Mouse (Mus musculus): Measurements from ENCODE around the gene Zfp385a. TPM values are rescaled to one million over a fixed set of nuclear protein-coding genes. Genes with fewer than 3 reads are reported as not detected.

The Zfp385a gene
- 10 to 100 TPM; 47.5 to 51.2 TPM for total RNA-seq (2021)

GRCm38 (mm10) chr15:103339961-103340337 is at the start of gene Zfp385a:
Zfp385a (minus strand) TSS chr15:103340093.
- intact Hi-C loops (cut with DNase I) = no loop called here
- DNase-seq (ENCODE audit: extremely low spot score in 1 of 2, low spot score in 2 of 2) = peak in 1 of 2 experiments; percentile 85

GRCm38 (mm10) chr15:103388556-103389145 is 48.8 kb upstream of the Zfp385a start:
- intact Hi-C loops (cut with DNase I) = loop anchor here (5.0 kb wide), 1 partner anchor 41 kb away; no protein-coding TSS in a partner anchor
- no peak for DNase-seq (ENCODE audit: extremely low spot score in 1 of 2, low spot score in 2 of 2)

- intact Hi-C loops (cut with DNase I) = no loop called here
- peak in 1 of 2 experiments; percentile 81 for DNase-seq (ENCODE audit: extremely low spot score in 1 of 2, low spot score in 2 of 2)
Observed at GRCm38 (mm10) chr15:103383771-103384488, 44.0 kb upstream of the Zfp385a start.

- intact Hi-C loops (cut with DNase I) = no loop called here
- DNase-seq (ENCODE audit: extremely low spot score in 1 of 2, low spot score in 2 of 2) = peak in 1 of 2 experiments; percentile 68
Observed at GRCm38 (mm10) chr15:103382795-103383406, 43.0 kb upstream of the Zfp385a start.

GRCm38 (mm10) chr15:103382075-103382474 is 42.2 kb upstream of the Zfp385a start:
- intact Hi-C loops (cut with DNase I) = no loop called here
- no peak for DNase-seq (ENCODE audit: extremely low spot score in 1 of 2, low spot score in 2 of 2)

GRCm38 (mm10) chr15:103378665-103379356 is 38.9 kb upstream of the Zfp385a start:
- intact Hi-C loops (cut with DNase I) = no loop called here
- DNase-seq (ENCODE audit: extremely low spot score in 1 of 2, low spot score in 2 of 2) = no peak

GRCm38 (mm10) chr15:103377752-103378664 is 38.1 kb upstream of the Zfp385a start:
- no peak for DNase-seq (ENCODE audit: extremely low spot score in 1 of 2, low spot score in 2 of 2)
- intact Hi-C loops (cut with DNase I) = no loop called here

- DNase-seq (ENCODE audit: extremely low spot score in 1 of 2, low spot score in 2 of 2) = no peak
Observed at GRCm38 (mm10) chr15:103376837-103377269, 37.0 kb upstream of the Zfp385a start.

GRCm38 (mm10) chr15:103375112-103375800 is 35.4 kb upstream of the Zfp385a start:
- intact Hi-C loops (cut with DNase I) = no loop called here

More at GRCm38 (mm10) chr15:103376837-103377269, 37.0 kb upstream of the Zfp385a start:
- intact Hi-C loops (cut with DNase I) = no loop called here

GRCm38 (mm10) chr15:103372461-103372860 is 32.6 kb upstream of the Zfp385a start:
- DNase-seq (ENCODE audit: extremely low spot score in 1 of 2, low spot score in 2 of 2) = no peak
- intact Hi-C loops (cut with DNase I) = no loop called here

More at GRCm38 (mm10) chr15:103375112-103375800, 35.4 kb upstream of the Zfp385a start:
- no peak for DNase-seq (ENCODE audit: extremely low spot score in 1 of 2, low spot score in 2 of 2)

GRCm38 (mm10) chr15:103371741-103372140 is 31.8 kb upstream of the Zfp385a start:
- DNase-seq (ENCODE audit: extremely low spot score in 1 of 2, low spot score in 2 of 2) = no peak
- intact Hi-C loops (cut with DNase I) = no loop called here

GRCm38 (mm10) chr15:103371208-103371607 is 31.3 kb upstream of the Zfp385a start:
- DNase-seq (ENCODE audit: extremely low spot score in 1 of 2, low spot score in 2 of 2) = no peak
- intact Hi-C loops (cut with DNase I) = no loop called here

- intact Hi-C loops (cut with DNase I) = no loop called here
- DNase-seq (ENCODE audit: extremely low spot score in 1 of 2, low spot score in 2 of 2) = no peak
Observed at GRCm38 (mm10) chr15:103370462-103370861, 30.6 kb upstream of the Zfp385a start.

- DNase-seq (ENCODE audit: extremely low spot score in 1 of 2, low spot score in 2 of 2) = no peak
- intact Hi-C loops (cut with DNase I) = no loop called here
Observed at GRCm38 (mm10) chr15:103369123-103369522, 29.2 kb upstream of the Zfp385a start.

GRCm38 (mm10) chr15:103368179-103368940 is 28.5 kb upstream of the Zfp385a start:
- no peak for DNase-seq (ENCODE audit: extremely low spot score in 1 of 2, low spot score in 2 of 2)
- intact Hi-C loops (cut with DNase I) = no loop called here

GRCm38 (mm10) chr15:103366376-103367149 is 26.7 kb upstream of the Zfp385a start, which contains the start of gene Itga5:
Itga5 (minus strand) TSS chr15:103366763.
- intact Hi-C loops (cut with DNase I) = no loop called here
- DNase-seq (ENCODE audit: extremely low spot score in 1 of 2, low spot score in 2 of 2) = peak in 1 of 2 experiments; percentile 79
